Mouse (Mus musculus) layer of hippocampus, postnatal 36 days (tissue): ENCODE data around the gene Gm19668. TPM values are rescaled to one million over a fixed set of nuclear protein-coding genes. Genes with fewer than 3 reads are reported as not detected.
"Not testable (repeated sequence)": the region's sequence is repeated elsewhere in the genome, so short reads cannot be mapped to it uniquely, and the experiment has no call there.

Source experiments
- DNase-seq, 2 experiments: peaks; one replicate each; pipeline ENCODE4 v3.0.0; 2022
- total RNA-seq, 2 experiments: library from RNA; stranded (reverse); gene quantifications; 2 replicates each; pipeline ENCODE4 v1.2.3; 2021

Gm19668 gene
- not detected for total RNA-seq

- DNase-seq = no peak
Measured at GRCm38 (mm10) chr10:77798921-77799508, at the start of gene Gm19668. Gm19668 (minus strand) TSS chr10:77799133.

GRCm38 (mm10) chr10:77847538-77847937 lies 48.6 kb upstream of the Gm19668 start:
- DNase-seq = no peak

- no peak for DNase-seq
Measured at GRCm38 (mm10) chr10:77846961-77847360, 48.0 kb upstream of the Gm19668 start.

GRCm38 (mm10) chr10:77846503-77846902 lies 47.6 kb upstream of the Gm19668 start, which contains the start of gene Gm36176:
Gm36176 (plus strand) TSS chr10:77846803.
- no peak for DNase-seq

- DNase-seq = no peak
Measured at GRCm38 (mm10) chr10:77839006-77839405, 40.1 kb upstream of the Gm19668 start.

- DNase-seq = no peak
Measured at GRCm38 (mm10) chr10:77835647-77836046, 36.7 kb upstream of the Gm19668 start, which contains the start of gene Krtap10-10. Krtap10-10 (plus strand) TSS chr10:77835947.

GRCm38 (mm10) chr10:77826951-77827350 lies 28.0 kb upstream of the Gm19668 start, which contains the start of gene Krtap10-4:
Krtap10-4 (minus strand) TSS chr10:77827095.
- no peak for DNase-seq

GRCm38 (mm10) chr10:77819203-77819602 lies 20.3 kb upstream of the Gm19668 start:
- no peak for DNase-seq

GRCm38 (mm10) chr10:77818523-77818922 lies 19.6 kb upstream of the Gm19668 start:
- DNase-seq = no peak

GRCm38 (mm10) chr10:77815514-77815913 lies 16.6 kb upstream of the Gm19668 start:
- no peak for DNase-seq

- DNase-seq = no peak
Measured at GRCm38 (mm10) chr10:77814382-77814781, 15.4 kb upstream of the Gm19668 start, which contains the start of gene Gm2696. Gm2696 (plus strand) TSS chr10:77814682.

- no peak for DNase-seq
Measured at GRCm38 (mm10) chr10:77811743-77812142, 12.8 kb upstream of the Gm19668 start, which contains the start of gene Gm9507. Gm9507 (minus strand) TSS chr10:77811843.

GRCm38 (mm10) chr10:77804095-77804494 lies 5.2 kb upstream of the Gm19668 start:
- no peak for DNase-seq

- DNase-seq = not testable (repeated sequence)
Measured at GRCm38 (mm10) chr10:77798164-77798920, 591 bp downstream of the Gm19668 start.

- no peak for DNase-seq
Measured at GRCm38 (mm10) chr10:77797677-77798076, 1.3 kb downstream of the Gm19668 start.

GRCm38 (mm10) chr10:77794976-77795375 lies 4.0 kb downstream of the Gm19668 start, which contains the start of gene Gm9639:
Gm9639 (minus strand) TSS chr10:77795076.
- no peak for DNase-seq

GRCm38 (mm10) chr10:77788621-77789020 lies 10.3 kb downstream of the Gm19668 start:
- DNase-seq = no peak

GRCm38 (mm10) chr10:77787876-77788275 lies 11.1 kb downstream of the Gm19668 start, which contains the start of gene Gm7137:
Gm7137 (minus strand) TSS chr10:77788200.
- DNase-seq = not testable (repeated sequence)

- not testable (repeated sequence) for DNase-seq
Measured at GRCm38 (mm10) chr10:77783396-77783795, 15.5 kb downstream of the Gm19668 start.

GRCm38 (mm10) chr10:77782442-77782841 lies 16.5 kb downstream of the Gm19668 start, which contains the start of gene Gm3250:
Gm3250 (minus strand) TSS chr10:77782542.
- not testable (repeated sequence) for DNase-seq

- not testable (repeated sequence) for DNase-seq
Measured at GRCm38 (mm10) chr10:77776844-77777243, 22.1 kb downstream of the Gm19668 start, which contains the start of gene Gm7138. Gm7138 (minus strand) TSS chr10:77776944.

GRCm38 (mm10) chr10:77772142-77772541 lies 26.8 kb downstream of the Gm19668 start:
- not testable (repeated sequence) for DNase-seq

- not testable (repeated sequence) for DNase-seq
Measured at GRCm38 (mm10) chr10:77771225-77771624, 27.7 kb downstream of the Gm19668 start, which contains the start of gene Gm3238. Gm3238 (minus strand) TSS chr10:77771325.
